Mouse (Mus musculus): ENCODE measurements at regions not wholly inside any gene's neighbourhood (a gene's known extent, or its start where the extent isn't known, plus 50 kb on each side); places are given as distances from the start of the nearest gene placed in this dataset.

GRCm38 (mm10) chr3:48911758-48912157 lies 845.4 kb downstream of the Pcdh18 start:
- intact Hi-C loops (cut with DNase I) = no loop called here
- DNase-seq = no peak

- intact Hi-C loops (cut with DNase I) = no loop called here
- DNase-seq = no peak
Observed at GRCm38 (mm10) chr3:48890403-48890802, 866.7 kb downstream of the Pcdh18 start.

- DNase-seq = no peak
- intact Hi-C loops (cut with DNase I) = no loop called here
Observed at GRCm38 (mm10) chr3:48887885-48888284, 869.2 kb downstream of the Pcdh18 start.

GRCm38 (mm10) chr3:48869527-48869926 lies 887.6 kb downstream of the Pcdh18 start:
- intact Hi-C loops (cut with DNase I) = no loop called here
- DNase-seq = no peak

GRCm38 (mm10) chr3:48846049-48846653 lies 911.0 kb downstream of the Pcdh18 start:
- peak; percentile 43 to 71 for DNase-seq
- intact Hi-C loops (cut with DNase I) = no loop called here

GRCm38 (mm10) chr3:48840692-48841091 lies 916.4 kb downstream of the Pcdh18 start:
- intact Hi-C loops (cut with DNase I) = no loop called here
- no peak for DNase-seq

- DNase-seq = no peak
- intact Hi-C loops (cut with DNase I) = no loop called here
Observed at GRCm38 (mm10) chr3:48823360-48823759, 933.8 kb downstream of the Pcdh18 start.

GRCm38 (mm10) chr3:48804398-48804797 lies 952.7 kb downstream of the Pcdh18 start:
- intact Hi-C loops (cut with DNase I) = no loop called here
- DNase-seq = no peak

GRCm38 (mm10) chr3:48771709-48772108 lies 985.4 kb downstream of the Pcdh18 start:
- intact Hi-C loops (cut with DNase I) = no loop called here
- no peak for DNase-seq

Data from heart, postnatal 10 days (tissue).